Mouse (Mus musculus) thymus, postnatal 4 days (tissue): ENCODE results near the gene Ucma.

ENCODE experiments used
- DNase-seq: peaks from one replicate; pipeline ENCODE4 v3.0.0; 2021

The Ucma gene

GRCm38 (mm10) chr2:5007107-5007506 lies 31.2 kb downstream of the Ucma start:
- no peak for DNase-seq

GRCm38 (mm10) chr2:5011898-5012490 lies 36.1 kb downstream of the Ucma start:
- no peak for DNase-seq

GRCm38 (mm10) chr2:5012491-5013324 lies 36.8 kb downstream of the Ucma start, which contains the start of gene Mcm10:
TSS of gene Mcm10 (minus strand) at chr2:5012791.
- peak; percentile 93 for DNase-seq

- no peak for DNase-seq
These were observed 38.7 kb downstream of the Ucma start for GRCm38 (mm10) chr2:5014616-5015015.

- no peak for DNase-seq
These were observed 39.6 kb downstream of the Ucma start for GRCm38 (mm10) chr2:5015527-5015926.

GRCm38 (mm10) chr2:5016922-5017321 lies 41.0 kb downstream of the Ucma start:
- no peak for DNase-seq

- no peak for DNase-seq
These were observed 43.8 kb downstream of the Ucma start for GRCm38 (mm10) chr2:5019708-5020107.

- DNase-seq = no peak
These were observed 47.4 kb downstream of the Ucma start for GRCm38 (mm10) chr2:5023275-5023674.

GRCm38 (mm10) chr2:5023699-5024399 lies 47.9 kb downstream of the Ucma start:
- DNase-seq = no peak

GRCm38 (mm10) chr2:5025162-5025733 lies 49.3 kb downstream of the Ucma start:
- DNase-seq = peak; percentile 22

GRCm38 (mm10) chr2:5027057-5027456 lies 51.1 kb downstream of the Ucma start:
- no peak for DNase-seq

- no peak for DNase-seq
These were observed 52.1 kb downstream of the Ucma start for GRCm38 (mm10) chr2:5028047-5028446.

GRCm38 (mm10) chr2:5029808-5030207 lies 53.9 kb downstream of the Ucma start:
- DNase-seq = no peak

GRCm38 (mm10) chr2:5031215-5031614 lies 55.3 kb downstream of the Ucma start:
- DNase-seq = no peak

GRCm38 (mm10) chr2:5032665-5033064 lies 56.7 kb downstream of the Ucma start:
- DNase-seq = no peak

- no peak for DNase-seq
These were observed 57.9 kb downstream of the Ucma start for GRCm38 (mm10) chr2:5033546-5034420.

GRCm38 (mm10) chr2:5034801-5035200 lies 58.9 kb downstream of the Ucma start:
- DNase-seq = no peak

- DNase-seq = no peak
These were observed 59.3 kb downstream of the Ucma start for GRCm38 (mm10) chr2:5035241-5035640.
